Comparison of ENCODE assay signal across 9 mouse cellular contexts in genomic region chr17:37044651-37045244, GRCm38 (mm10). TPM values are rescaled to one million over a fixed set of nuclear protein-coding genes. Genes with fewer than 3 reads are reported as not detected.
A peak's percentile ranks its signal among the peaks of the same experiment; 100 is the strongest.
DNase-seq lines count a peak whose midpoint lies in the region; ATAC-seq and TF ChIP-seq lines count a peak whose summit lies in the region.
"Had no signal": no experiment of that assay in that cellular context is flagged by ENCODE, and none has a peak within 500 bp of the region (broad histone marks: within the 10 kb centered on the region; RNA-seq: fewer than 3 reads in every experiment).

No protein-coding gene starts in this region.

- H3K27ac ChIP-seq in stomach, postnatal 0 days (replicated peaks) = peak overlapping the region; percentile 50; the same call in 1 of the 2 replicates
- H3K27ac ChIP-seq: macrophage had no signal

- no peak for TF ChIP-seq CTCF in stomach, postnatal 0 days (IDR thresholded peaks at IDR 0.05; ENCODE audit: low read depth)

- no peak for TF ChIP-seq EP300 in stomach, postnatal 0 days (optimal IDR thresholded peaks at IDR 0.05)

- no peaks in the 10 kb centered on the region for H3K27me3 ChIP-seq in stomach, postnatal 0 days (ENCODE audit: control insufficient read depth, insufficient read depth, low read length)

- no peaks in the 10 kb centered on the region for H3K9me3 ChIP-seq in stomach, postnatal 0 days (ENCODE audit: control insufficient read depth, low read length)

- H3K36me3 ChIP-seq in stomach, postnatal 0 days (ENCODE audit: control insufficient read depth, insufficient read depth, low read length) = no peaks in the 10 kb centered on the region

- H3K9ac ChIP-seq in stomach, postnatal 0 days (ENCODE audit: low read length) = peak overlapping the region; percentile 88; the same call in 1 of the 2 replicates

- WGBS in stomach, postnatal 0 days = 48% methylated on average over 7 of the region's 7 CpGs

- peak overlapping the region; percentile 92 for H3K4me2 ChIP-seq in stomach, postnatal 0 days (replicated peaks; ENCODE audit: low read depth)

- H3K4me3 ChIP-seq in stomach, postnatal 0 days (ENCODE audit: low read depth, low read length) = peak overlapping the region; percentile 83; the same call in 1 of the 2 replicates

- peak; percentile 78 for ATAC-seq in granulocyte monocyte progenitor cell, adult 5-6 weeks (replicated peaks; ENCODE audit: poor library complexity, severe bottlenecking)
- no peak for ATAC-seq in stomach, postnatal 0 days (ENCODE audit: low FRiP score, low TSS enrichment)
- no peak for ATAC-seq in erythroid progenitor cell, adult 5-6 weeks (replicated peaks; ENCODE audit: low FRiP score, poor library complexity, severe bottlenecking)

- no peaks in the 10 kb centered on the region for H3K4me1 ChIP-seq in stomach, postnatal 0 days (replicated peaks; ENCODE audit: control insufficient read depth, insufficient read depth)

- DNase-seq in urinary bladder, postnatal 14 days (ENCODE audit: low spot score) = peak; percentile 22
- DNase-seq in urinary bladder, postnatal 4 days (ENCODE audit: low spot score in 2 of 2) = no peak
- DNase-seq in lung, postnatal 14 days = peak; percentile 28
- no peak for DNase-seq in stomach, postnatal 0 days (ENCODE audit: low spot score)
- DNase-seq in B cell, adult 2 months = no peak
- no peak for DNase-seq in spleen, postnatal 36 days (ENCODE audit: low spot score in 2 of 2)

RNA-seq across cellular contexts. Expression of gene Gabbr1, which starts 1.0 kb away (rescaled TPM):
- 1.3 and 2.0 TPM in 2 replicates for total RNA-seq in granulocyte monocyte progenitor cell, adult 5-6 weeks (2014; fragmentation: Nextera tagmentation)
- total RNA-seq in granulocyte monocyte progenitor cell, adult 5-6 weeks (2017) = 0.57 and 1.7 TPM in 2 replicates
- 3.8 and 4.3 TPM in 2 replicates for polyA plus RNA-seq in stomach, postnatal 0 days (2015; fragmentation: Nextera tagmentation; extraction: Ambion mirVana)
- total RNA-seq in erythroid progenitor cell, adult 5-6 weeks (2015; ENCODE audit: low replicate concordance) = 3.8 and 11.5 TPM in 2 replicates
- 0.51 and 1.5 TPM in 2 replicates for total RNA-seq in erythroid progenitor cell, adult 5-6 weeks (2017; ENCODE audit: low replicate concordance)

RNA-seq across cellular contexts. Expression of gene Mog, which starts 21.6 kb away (rescaled TPM):
- not detected in 2 replicates for total RNA-seq in granulocyte monocyte progenitor cell, adult 5-6 weeks (2014; fragmentation: Nextera tagmentation)
- total RNA-seq in granulocyte monocyte progenitor cell, adult 5-6 weeks (2017) = not detected in 2 replicates
- polyA plus RNA-seq in stomach, postnatal 0 days (2015; fragmentation: Nextera tagmentation; extraction: Ambion mirVana) = 0.08 TPM in 1 of 2 replicates, not detected in the other
- total RNA-seq in erythroid progenitor cell, adult 5-6 weeks (2015; ENCODE audit: low replicate concordance) = not detected in 2 replicates
- total RNA-seq in erythroid progenitor cell, adult 5-6 weeks (2017; ENCODE audit: low replicate concordance) = not detected in 2 replicates
- polyA plus RNA-seq: macrophage had no signal

RNA-seq across cellular contexts. Expression of gene Olfr90, which starts 43.6 kb away (rescaled TPM):
- total RNA-seq in granulocyte monocyte progenitor cell, adult 5-6 weeks (2014; fragmentation: Nextera tagmentation) = not detected in 2 replicates
- total RNA-seq in granulocyte monocyte progenitor cell, adult 5-6 weeks (2017) = not detected in 2 replicates
- polyA plus RNA-seq in stomach, postnatal 0 days (2015; fragmentation: Nextera tagmentation; extraction: Ambion mirVana) = not detected in 2 replicates
- total RNA-seq in erythroid progenitor cell, adult 5-6 weeks (2015; ENCODE audit: low replicate concordance) = not detected in 2 replicates
- total RNA-seq in erythroid progenitor cell, adult 5-6 weeks (2017; ENCODE audit: low replicate concordance) = not detected in 2 replicates
- polyA plus RNA-seq: macrophage had no signal

RNA-seq across cellular contexts. Expression of gene Zfp57, which starts 43.8 kb away (rescaled TPM):
- 1.2 TPM in 1 of 2 replicates, not detected in the other for total RNA-seq in granulocyte monocyte progenitor cell, adult 5-6 weeks (2014; fragmentation: Nextera tagmentation)
- total RNA-seq in granulocyte monocyte progenitor cell, adult 5-6 weeks (2017) = 0.57 TPM in 1 of 2 replicates, not detected in the other
- 9.9 and 10.0 TPM in 2 replicates for polyA plus RNA-seq in stomach, postnatal 0 days (2015; fragmentation: Nextera tagmentation; extraction: Ambion mirVana)
- not detected in 2 replicates for total RNA-seq in erythroid progenitor cell, adult 5-6 weeks (2015; ENCODE audit: low replicate concordance)
- not detected in 2 replicates for total RNA-seq in erythroid progenitor cell, adult 5-6 weeks (2017; ENCODE audit: low replicate concordance)
- polyA plus RNA-seq: macrophage had no signal

RNA-seq across cellular contexts. Expression of gene Olfr91, which starts 53.3 kb away (rescaled TPM):
- not detected in 2 replicates for total RNA-seq in granulocyte monocyte progenitor cell, adult 5-6 weeks (2014; fragmentation: Nextera tagmentation)
- not detected in 2 replicates for total RNA-seq in granulocyte monocyte progenitor cell, adult 5-6 weeks (2017)
- not detected in 2 replicates for polyA plus RNA-seq in stomach, postnatal 0 days (2015; fragmentation: Nextera tagmentation; extraction: Ambion mirVana)
- not detected in 2 replicates for total RNA-seq in erythroid progenitor cell, adult 5-6 weeks (2015; ENCODE audit: low replicate concordance)
- not detected in 2 replicates for total RNA-seq in erythroid progenitor cell, adult 5-6 weeks (2017; ENCODE audit: low replicate concordance)
- polyA plus RNA-seq: macrophage had no signal

Comparison
In these comparisons a context has a peak if more than half of its experiments do, and no peak if none do; other contexts are left out.
1. DNase-seq: peak in urinary bladder, postnatal 14 days (single experiment) and lung, postnatal 14 days (single experiment); none in urinary bladder, postnatal 4 days (0 of 2), stomach, postnatal 0 days (single experiment), B cell, adult 2 months (0 of 2) and spleen, postnatal 36 days (0 of 2).